Mouse (Mus musculus) adrenal gland, postnatal 4 days (tissue): ENCODE results near the gene Kazn. TPM values are rescaled to one million over a fixed set of nuclear protein-coding genes. Genes with fewer than 3 reads are reported as not detected.

ENCODE experiments used
- DNase-seq, 2 experiments: peaks; one replicate each; pipeline ENCODE4 v3.0.0; 2021 to 2022; ENCODE audit warnings: low spot score in 2 of 2, mixed read lengths in 2 of 2
- total RNA-seq, 2 experiments: library from RNA; stranded (reverse); gene quantifications; 2 replicates each; pipeline ENCODE4 v1.2.3; 2021

The Kazn gene
- total RNA-seq, 2 experiments from 2014 or later = 40.7 to 42.6 TPM

DNA sequence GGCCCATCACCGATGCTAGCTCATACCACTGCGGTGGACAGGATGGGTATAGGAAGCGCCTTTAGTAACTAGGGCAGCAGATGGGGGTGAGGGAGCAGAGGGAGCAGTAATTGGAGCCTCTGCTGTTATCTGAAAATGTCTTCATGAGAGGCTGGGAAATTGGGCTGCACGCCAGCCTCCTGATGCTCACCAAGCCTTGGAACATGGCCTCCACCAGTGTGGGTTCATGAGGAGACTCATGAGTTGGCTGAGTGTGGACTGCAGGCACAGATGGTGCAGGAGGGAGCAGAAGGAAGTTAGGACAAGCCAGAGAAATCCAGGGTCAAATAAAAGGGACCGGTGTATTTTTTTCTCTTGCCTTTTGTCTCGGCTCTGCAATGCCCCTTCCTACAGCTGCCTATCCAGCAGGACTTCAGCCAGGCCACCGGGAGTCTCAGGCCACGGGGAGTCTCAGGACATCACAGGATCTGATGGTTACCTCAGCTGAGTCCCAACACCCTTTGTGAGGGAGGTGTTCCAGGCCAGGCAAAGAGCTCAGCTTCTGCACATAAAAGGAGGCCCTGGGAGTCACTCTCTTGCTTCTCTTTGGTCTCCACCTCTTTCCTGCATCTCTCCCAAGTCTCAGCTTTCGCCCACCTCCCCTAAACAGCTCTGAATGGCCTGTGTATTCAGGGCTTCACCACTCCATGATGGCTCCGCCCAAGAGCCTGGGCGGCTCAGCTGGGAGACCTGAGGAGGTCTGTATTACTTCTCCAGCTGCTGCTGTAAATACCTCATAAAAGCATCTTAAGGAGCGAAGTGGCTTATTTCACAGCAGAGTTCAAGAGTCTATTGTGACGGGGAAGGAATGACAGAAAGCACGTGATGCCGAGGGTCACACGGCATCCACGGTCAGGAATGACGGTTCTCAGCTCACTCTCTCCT lies 178.5 kb downstream of the Kazn start:
- DNase-seq = no peak

DNA sequence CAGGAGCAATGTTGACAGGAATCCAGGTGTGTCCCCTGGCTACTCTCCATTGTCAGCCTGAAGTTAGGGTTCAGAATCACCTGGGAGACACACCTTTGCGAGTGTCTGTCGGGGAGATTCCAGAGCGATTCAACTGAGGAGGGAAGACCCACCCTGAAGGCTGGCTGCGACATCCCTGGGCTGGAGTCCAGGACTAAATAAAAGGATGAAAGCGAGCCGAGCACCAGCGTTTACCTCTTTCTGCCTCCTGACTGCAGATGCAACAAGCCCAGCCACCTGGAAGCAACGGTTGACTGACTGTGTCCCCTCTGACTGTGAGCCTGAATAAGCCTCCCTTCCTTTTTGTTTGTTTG lies 179.4 kb downstream of the Kazn start:
- DNase-seq = no peak

DNA sequence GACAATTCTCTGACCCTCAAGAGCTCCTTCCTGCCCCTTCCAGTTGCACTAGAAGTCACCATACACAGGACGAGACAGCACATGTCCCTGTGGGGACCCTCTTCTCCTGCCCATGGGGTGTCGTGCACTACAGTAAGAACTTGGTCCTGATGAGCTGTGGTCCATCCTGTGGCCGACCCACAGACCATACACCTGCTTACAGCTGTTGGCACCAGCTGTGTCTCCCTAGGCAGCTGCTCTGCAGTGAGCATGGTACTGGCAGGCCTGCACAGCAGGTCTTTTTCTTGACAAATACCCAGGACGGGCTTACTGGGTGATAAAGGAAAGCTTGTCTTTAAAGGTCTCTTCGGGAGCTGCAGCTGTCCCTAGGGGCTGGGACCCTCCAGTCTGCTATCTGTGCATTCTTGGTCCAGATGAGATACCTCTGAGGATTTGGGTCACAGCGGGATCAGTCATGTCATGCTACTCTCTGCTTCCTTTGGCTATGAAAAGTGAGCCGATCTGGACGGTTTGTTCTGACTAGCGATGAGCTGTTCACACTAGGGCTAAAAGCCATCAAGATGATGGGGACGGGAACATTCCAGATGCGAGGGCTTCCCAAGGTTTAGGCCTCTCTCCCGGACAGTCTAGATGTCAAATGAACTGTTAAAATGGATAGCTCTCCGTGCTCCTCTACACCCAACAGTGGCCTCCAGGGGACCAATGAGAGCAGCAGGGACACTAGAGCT lies 179.9 kb downstream of the Kazn start:
- no peak for DNase-seq

DNA sequence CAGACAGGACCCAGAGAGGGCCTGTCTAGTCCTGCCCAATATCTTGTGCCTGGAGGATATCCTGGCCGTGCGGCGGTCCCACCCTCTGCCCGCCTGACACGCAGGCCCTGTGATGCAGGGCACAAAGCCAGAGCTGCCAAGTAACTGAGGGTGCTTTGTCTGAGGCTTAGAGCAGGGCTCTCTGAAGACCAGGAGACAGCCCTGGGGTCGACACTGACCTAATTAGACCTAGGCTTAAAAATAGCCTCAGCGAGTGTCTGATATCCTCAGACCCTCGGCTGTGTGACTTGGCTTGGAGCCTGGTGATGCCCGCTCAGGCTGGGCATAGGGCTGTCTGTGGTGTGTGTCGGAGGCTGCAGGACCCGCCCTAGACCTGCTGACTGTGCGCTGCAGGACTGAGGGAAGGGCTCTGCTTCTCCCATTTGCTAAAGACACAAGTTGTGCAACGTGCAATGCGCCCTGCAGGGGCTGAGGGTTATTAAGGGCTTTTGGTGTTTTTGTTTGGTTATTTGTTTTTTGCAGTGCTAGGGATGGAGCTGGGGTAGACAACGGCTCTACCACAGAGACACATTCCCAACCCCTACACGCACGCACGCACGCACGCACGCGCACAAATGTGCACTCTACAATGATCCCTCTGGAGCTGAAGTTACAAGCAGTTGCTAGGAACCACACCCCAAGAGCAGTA lies 181.5 kb downstream of the Kazn start:
- no peak for DNase-seq

DNA sequence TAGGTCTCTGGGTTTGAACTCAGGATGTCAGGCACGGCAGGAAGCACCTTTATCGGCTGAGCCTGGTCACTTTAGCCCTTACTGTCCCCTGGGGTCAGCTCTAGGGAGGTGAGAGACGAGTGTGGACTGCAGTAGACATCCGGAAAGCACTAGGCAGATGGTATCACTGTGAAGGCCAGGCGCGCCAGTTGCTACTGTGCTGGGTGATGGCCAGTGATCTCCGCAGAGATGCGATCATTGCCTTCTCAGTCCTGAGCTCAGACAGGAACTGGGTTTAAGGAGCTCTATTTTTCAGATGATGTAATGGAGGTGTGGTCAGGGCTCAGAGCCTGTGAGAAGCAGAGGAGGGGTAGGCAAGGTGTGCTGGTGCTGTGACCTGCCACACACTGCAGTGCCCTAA lies 183.6 kb downstream of the Kazn start:
- DNase-seq = no peak

DNA sequence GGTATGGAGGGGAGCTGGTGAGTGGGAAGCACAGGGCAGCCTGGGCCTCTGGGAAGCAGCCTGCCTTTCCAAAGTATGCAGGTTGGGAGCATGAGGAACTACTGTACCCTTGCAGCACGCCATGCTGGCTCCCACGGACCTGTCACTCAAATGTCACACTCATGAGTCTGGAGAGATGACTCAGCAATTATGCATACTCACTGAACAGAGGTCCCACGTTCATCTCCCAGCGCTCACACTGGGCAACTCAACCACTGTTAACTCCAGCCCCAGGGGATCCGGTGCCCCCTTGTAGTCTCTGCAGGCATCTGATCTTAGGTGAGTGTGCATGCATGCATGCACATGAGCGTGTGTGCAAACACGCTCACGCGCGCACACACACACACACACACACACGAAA lies 184.6 kb downstream of the Kazn start:
- no peak for DNase-seq

DNA sequence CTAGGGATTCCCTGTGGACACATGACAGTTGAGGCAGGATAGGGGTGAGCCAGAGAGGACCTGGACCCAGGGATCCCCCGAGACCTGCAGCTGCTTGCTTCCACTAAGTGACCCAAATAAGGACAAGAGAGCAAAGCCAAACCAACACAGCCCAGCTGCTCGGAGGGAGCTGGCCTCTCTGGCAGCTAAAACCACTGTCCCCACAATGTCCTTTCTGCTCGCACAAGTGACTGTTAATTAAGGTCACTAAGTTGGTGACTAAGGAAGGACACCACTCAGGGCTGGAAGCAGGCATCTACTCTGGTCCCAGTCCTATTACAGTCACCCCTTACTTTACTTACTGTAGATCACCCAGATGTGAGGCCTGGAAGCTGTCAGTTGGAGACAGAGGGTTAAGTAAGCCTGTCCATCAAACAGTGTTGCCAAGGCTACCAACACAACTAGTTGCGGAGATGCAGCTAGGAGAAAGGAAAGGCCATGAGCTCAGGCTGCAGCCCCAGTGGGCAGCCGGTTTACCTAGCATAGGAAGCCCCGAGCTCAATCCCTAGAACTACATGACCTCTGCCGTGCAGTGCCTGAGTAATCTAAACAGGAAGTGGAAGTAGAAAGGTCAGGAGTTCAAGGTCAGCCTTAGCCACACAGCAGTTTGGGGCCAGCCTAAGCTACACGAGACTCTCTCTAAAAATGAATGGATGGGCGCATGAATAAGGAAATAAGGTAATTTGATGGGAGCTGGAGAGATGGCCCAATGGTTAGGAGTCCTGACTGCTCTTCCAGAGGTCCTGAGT lies 185.3 kb downstream of the Kazn start:
- DNase-seq = no peak

DNA sequence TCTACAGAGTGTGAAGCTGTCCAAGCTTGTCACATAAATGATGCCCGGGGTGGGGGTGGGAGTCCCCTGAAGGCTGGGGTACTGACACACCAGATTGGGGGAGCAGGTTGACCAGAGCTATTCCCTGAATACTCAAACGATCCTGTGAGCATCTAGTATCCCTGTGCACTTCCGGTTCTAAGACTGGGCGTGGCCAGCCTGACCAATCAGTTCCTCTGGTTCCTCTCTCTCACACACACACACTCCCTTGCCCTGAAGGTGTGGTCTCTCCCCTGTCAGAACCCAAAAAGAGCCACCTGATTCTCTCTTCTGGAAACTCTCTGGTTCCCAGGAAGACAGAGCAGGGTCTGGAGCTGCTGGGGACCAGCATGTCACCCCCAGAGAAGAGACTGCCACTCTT lies 185.9 kb downstream of the Kazn start:
- no peak for DNase-seq

DNA sequence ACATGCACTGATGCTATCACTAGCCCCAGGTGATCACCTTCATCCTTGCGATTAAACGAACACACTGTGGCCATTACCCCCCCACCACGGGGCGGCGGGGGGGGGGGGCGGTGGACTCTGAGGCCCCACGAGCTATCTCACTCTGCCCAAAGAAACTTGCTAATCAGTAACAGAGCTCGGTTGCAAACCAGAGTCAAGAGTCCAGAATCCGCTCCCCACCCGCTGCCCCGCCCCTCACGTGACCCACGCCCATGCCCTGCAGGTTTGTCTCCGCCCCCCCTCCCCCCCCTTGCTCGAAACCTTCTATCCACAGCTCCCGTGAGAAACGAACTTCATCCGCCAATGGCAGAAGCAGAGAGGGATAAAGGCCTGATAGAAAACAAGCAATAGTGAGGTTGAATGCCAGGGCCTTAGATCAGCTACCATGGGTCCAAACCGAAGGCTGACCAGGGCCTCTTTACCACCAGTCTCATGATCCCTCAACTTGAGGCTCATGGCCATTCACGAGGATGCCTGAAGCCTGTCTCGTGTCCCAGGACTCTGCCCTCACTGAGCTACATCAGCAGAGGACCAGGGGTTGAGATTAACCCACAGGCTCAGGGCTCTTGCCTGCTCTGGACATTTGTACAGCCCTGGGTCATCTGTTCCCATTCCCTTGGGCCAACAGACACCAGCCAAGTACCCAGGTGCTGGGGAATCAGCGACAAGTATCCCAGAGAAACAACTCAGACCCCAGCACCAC lies 186.6 kb downstream of the Kazn start:
- no peak for DNase-seq

Other genes with a start within 250 kb of the Kazn start
- 1 to 10 TPM; 1.4 to 2.0 TPM for gene Fhad1, start 224.3 kb downstream of the Kazn start, total RNA-seq
- gene Tmem51, start 155.1 kb downstream of the Kazn start, total RNA-seq = 10 to 100 TPM in 1 of 2 experiments, 1 to 10 TPM in 1; 7.8 to 11.3 TPM